Mouse (Mus musculus) cerebellum, adult 2 months (tissue): ENCODE results near the gene Gm3526. TPM values are rescaled to one million over a fixed set of nuclear protein-coding genes. Genes with fewer than 3 reads are reported as not detected.
"Not testable (repeated sequence)": the region's sequence is repeated elsewhere in the genome, so short reads cannot be mapped to it uniquely, and the experiment has no call there.

Source experiments
- DNase-seq, 2 experiments: peaks; one replicate each; pipeline ENCODE4 v3.0.0; 2021
- H3K27ac ChIP-seq: fragments of 200-500 bp; 2 replicates; pipeline ENCODE4 v1.5.1; 2012; ENCODE audit warnings: low read length, control low read depth, inconsistent platforms; ENCODE audit not compliant: insufficient read depth
- H3K27me3 ChIP-seq: fragments of 200-500 bp; 2 replicates; pipeline ENCODE4 v1.6.1; 2012; ENCODE audit warnings: inconsistent platforms, mild to moderate bottlenecking, low read length, moderate library complexity; ENCODE audit not compliant: control insufficient read depth, insufficient read depth
- H3K4me1 ChIP-seq: fragments of 200-500 bp; 2 replicates; pipeline ENCODE4 v1.6.1; 2011; ENCODE audit warnings: low read length; ENCODE audit not compliant: control insufficient read depth, insufficient read depth
- H3K4me3 ChIP-seq: fragments of 200-500 bp; replicated peaks from 2 replicates; pipeline ENCODE3; 2011; ENCODE audit warnings: mild to moderate bottlenecking, low read depth, low read length, control low read depth; ENCODE audit not compliant: insufficient read depth
- WGBS: fragments of 180-500 bp; shearing (Covaris S2); methylation state at CpG from one replicate; pipeline ENCODE4 v1.1.7; 2018; 5-methylcytosine and 5-hydroxymethylcytosine counted together
- polyA plus RNA-seq: library from polyadenylated mRNA; depleted of rRNA; stranded (reverse); fragments of >200 nt; gene quantifications from 2 replicates; pipeline ENCODE4 v1.2.3, GENCODE M21; 2012; rRNA removed

Gene Gm3526
- not detected in 2 replicates for polyA plus RNA-seq

DNA sequence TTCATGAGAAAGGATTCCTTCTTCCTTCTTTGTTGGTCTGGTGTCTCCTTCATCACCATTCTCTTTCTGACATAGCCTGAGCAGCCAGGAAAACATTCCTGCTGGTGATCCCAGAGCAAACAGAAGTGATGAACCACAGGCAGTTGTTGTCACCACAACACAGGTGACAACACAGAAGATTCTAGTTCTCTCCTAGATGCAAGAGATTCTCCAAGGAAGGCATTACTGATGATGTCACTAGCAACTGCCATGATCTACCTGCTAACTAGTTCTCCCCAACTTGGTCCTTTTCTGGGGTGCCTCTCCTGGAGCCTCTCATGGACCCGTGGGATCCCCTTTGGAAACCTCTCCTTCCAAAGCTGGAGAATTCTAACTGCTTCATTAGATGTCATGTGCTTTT is at the start of gene Gm3526:
TSS of gene Gm3526 (minus strand) at position 101 of the 400 bp plus-strand sequence.
- H3K27me3 ChIP-seq, H3K4me3 ChIP-seq, H3K27ac ChIP-seq, H3K4me1 ChIP-seq, DNase-seq: not testable (repeated sequence)
- WGBS, result no CpG with 5 or more reads among the region's 1 CpGs

Other genes with a start within 250 kb of the Gm3526 start
- gene Gm3298, start 244.7 kb downstream of the Gm3526 start, polyA plus RNA-seq, result 0.27 TPM in 1 of 2 replicates, not detected in the other
- gene 4930555G01Rik, start 210.0 kb downstream of the Gm3526 start, polyA plus RNA-seq, result not detected in 2 replicates
- 1.9 and 2.5 TPM in 2 replicates for gene Gm8281, start 189.5 kb downstream of the Gm3526 start, polyA plus RNA-seq
- not detected in 2 replicates for gene Gm8279, start 129.1 kb downstream of the Gm3526 start, polyA plus RNA-seq
- not detected in 2 replicates for gene Gm3317, start 96.0 kb downstream of the Gm3526 start, polyA plus RNA-seq
- not detected in 2 replicates for gene Gm8271, start 74.8 kb downstream of the Gm3526 start, polyA plus RNA-seq
- gene Gm3542, start 74.3 kb upstream of the Gm3526 start, polyA plus RNA-seq, result not detected in 2 replicates
- 0.62 and 1.2 TPM in 2 replicates for gene Gm3500, start 128.5 kb upstream of the Gm3526 start, polyA plus RNA-seq
- 1.00 and 1.0 TPM in 2 replicates for gene Gm3194, start 194.9 kb upstream of the Gm3526 start, polyA plus RNA-seq
- 0.06 TPM in 1 of 2 replicates, not detected in the other for gene Gm8246, start 217.2 kb upstream of the Gm3526 start, polyA plus RNA-seq
- gene Gm3187, start 223.6 kb upstream of the Gm3526 start, polyA plus RNA-seq, result not detected in 2 replicates
- 2.6 and 3.3 TPM in 2 replicates for gene Gm3488, start 241.1 kb upstream of the Gm3526 start, polyA plus RNA-seq